Mouse (Mus musculus): ENCODE results near the gene Agbl1. TPM values are rescaled to one million over a fixed set of nuclear protein-coding genes. Genes with fewer than 3 reads are reported as not detected.
A peak's percentile ranks its signal among the peaks of the same experiment; 100 is the strongest.

Agbl1 gene
- polyA plus RNA-seq, 1 experiment from 2014 or later = 0.16 TPM

DNA sequence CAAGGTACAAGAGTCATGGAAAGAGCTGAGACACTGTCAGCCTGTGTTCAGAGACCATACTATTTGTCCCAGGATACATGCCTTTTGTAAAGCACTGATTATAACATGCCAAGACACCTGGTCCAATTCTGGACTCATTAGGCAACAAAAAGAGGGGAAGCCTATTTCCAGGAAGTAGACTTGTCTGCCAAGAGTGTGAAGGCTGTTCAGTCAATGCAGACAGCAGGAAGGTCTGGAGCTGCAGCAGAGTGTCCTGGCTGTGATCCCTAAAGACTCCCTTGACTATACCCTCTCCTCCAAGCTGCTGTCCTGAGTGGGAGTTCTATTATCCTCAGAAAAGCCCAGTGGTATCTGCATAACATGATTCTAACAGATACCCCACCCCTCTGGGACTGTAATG, 689.2 kb downstream of the Agbl1 start:
- Histone ChIP-seq H3K27me3 (replicated peaks; ENCODE audit: control insufficient read depth, insufficient read depth, low read length) (no peaks in the 10 kb centered on the region), H3K4me3 (ENCODE audit: low read length) (no peak overlapping the region), H3K9ac (ENCODE audit: low read depth, low read length) (no peak overlapping the region), H3K4me1 (ENCODE audit: control insufficient read depth, insufficient read depth, low read depth, low read length) (no peaks in the 10 kb centered on the region), H3K36me3 (ENCODE audit: control insufficient read depth, insufficient read depth, low read length) (no peaks in the 10 kb centered on the region), H3K27ac (ENCODE audit: low read depth, low read length) (no peak overlapping the region), H3K9me3 (ENCODE audit: control insufficient read depth, low read length) (no peaks in the 10 kb centered on the region), H3K4me2 (ENCODE audit: low read length) (no peak overlapping the region)
- ATAC-seq = no peak

- no peaks in the 10 kb centered on the region for H3K27me3 ChIP-seq (replicated peaks; ENCODE audit: control insufficient read depth, insufficient read depth, low read length)
- H3K4me2 ChIP-seq (ENCODE audit: low read length) = no peak overlapping the region
- H3K9me3 ChIP-seq (ENCODE audit: control insufficient read depth, low read length) = no peaks in the 10 kb centered on the region
- H3K27ac ChIP-seq (ENCODE audit: low read depth, low read length) = no peak overlapping the region
- no peak overlapping the region for H3K4me3 ChIP-seq (ENCODE audit: low read length)
- H3K9ac ChIP-seq (ENCODE audit: low read depth, low read length) = no peak overlapping the region
- H3K4me1 ChIP-seq (ENCODE audit: control insufficient read depth, insufficient read depth, low read depth, low read length) = no peaks in the 10 kb centered on the region
- WGBS = 57% methylated on average over 2 of the region's 2 CpGs
- no peaks in the 10 kb centered on the region for H3K36me3 ChIP-seq (ENCODE audit: control insufficient read depth, insufficient read depth, low read length)
- ATAC-seq = no peak
Measured at GRCm38 (mm10) chr7:76921671-76922070, 692.0 kb downstream of the Agbl1 start.

GRCm38 (mm10) chr7:76935219-76935618, 705.5 kb downstream of the Agbl1 start:
- Histone ChIP-seq H3K4me1 (ENCODE audit: control insufficient read depth, insufficient read depth, low read depth, low read length) (no peaks in the 10 kb centered on the region), H3K4me2 (ENCODE audit: low read length) (no peak overlapping the region), H3K27me3 (replicated peaks; ENCODE audit: control insufficient read depth, insufficient read depth, low read length) (no peaks in the 10 kb centered on the region), H3K36me3 (ENCODE audit: control insufficient read depth, insufficient read depth, low read length) (no peaks in the 10 kb centered on the region), H3K4me3 (ENCODE audit: low read length) (no peak overlapping the region), H3K9me3 (ENCODE audit: control insufficient read depth, low read length) (no peaks in the 10 kb centered on the region), H3K27ac (ENCODE audit: low read depth, low read length) (no peak overlapping the region), H3K9ac (ENCODE audit: low read depth, low read length) (no peak overlapping the region)
- ATAC-seq = no peak

GRCm38 (mm10) chr7:76941531-76941930, 711.8 kb downstream of the Agbl1 start:
- no peak overlapping the region for H3K4me2 ChIP-seq (ENCODE audit: low read length)
- no peaks in the 10 kb centered on the region for H3K9me3 ChIP-seq (ENCODE audit: control insufficient read depth, low read length)
- no peak overlapping the region for H3K9ac ChIP-seq (ENCODE audit: low read depth, low read length)
- H3K27me3 ChIP-seq (replicated peaks; ENCODE audit: control insufficient read depth, insufficient read depth, low read length) = no peaks in the 10 kb centered on the region
- no peaks in the 10 kb centered on the region for H3K36me3 ChIP-seq (ENCODE audit: control insufficient read depth, insufficient read depth, low read length)
- H3K27ac ChIP-seq (ENCODE audit: low read depth, low read length) = no peak overlapping the region
- no peak overlapping the region for H3K4me3 ChIP-seq (ENCODE audit: low read length)
- H3K4me1 ChIP-seq (ENCODE audit: control insufficient read depth, insufficient read depth, low read depth, low read length) = no peaks in the 10 kb centered on the region
- ATAC-seq = no peak

- Histone ChIP-seq H3K9me3 (ENCODE audit: control insufficient read depth, low read length) (no peaks in the 10 kb centered on the region), H3K9ac (ENCODE audit: low read depth, low read length) (no peak overlapping the region), H3K4me1 (ENCODE audit: control insufficient read depth, insufficient read depth, low read depth, low read length) (no peaks in the 10 kb centered on the region), H3K27me3 (replicated peaks; ENCODE audit: control insufficient read depth, insufficient read depth, low read length) (no peaks in the 10 kb centered on the region), H3K27ac (ENCODE audit: low read depth, low read length) (no peak overlapping the region), H3K36me3 (ENCODE audit: control insufficient read depth, insufficient read depth, low read length) (no peaks in the 10 kb centered on the region), H3K4me3 (ENCODE audit: low read length) (no peak overlapping the region), H3K4me2 (ENCODE audit: low read length) (no peak overlapping the region)
- ATAC-seq = peak; percentile 65; the same call in 1 of the 2 replicates
- 18% methylated on average over 3 of the region's 3 CpGs for WGBS
Measured at GRCm38 (mm10) chr7:76971334-76971733, 741.6 kb downstream of the Agbl1 start.

DNA sequence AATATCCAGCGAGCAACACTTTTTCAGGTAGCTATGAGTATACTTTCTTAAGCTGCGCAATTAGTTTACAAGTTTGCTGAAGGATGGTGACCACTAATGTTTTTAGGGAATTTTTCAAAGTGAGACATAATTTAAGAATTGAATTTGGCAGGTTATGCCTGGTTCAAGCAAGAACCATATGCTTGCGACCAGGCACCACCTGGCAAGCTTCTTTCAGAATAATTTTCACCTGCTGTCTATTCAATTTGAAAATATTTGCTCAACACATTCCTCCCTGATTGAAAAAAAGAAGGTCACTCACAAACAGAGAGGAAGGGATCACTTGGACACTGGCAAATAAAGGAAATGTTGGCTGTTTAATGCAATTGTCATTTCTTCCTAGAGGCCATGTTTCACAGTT, 779.9 kb downstream of the Agbl1 start:
- no peaks in the 10 kb centered on the region for H3K4me1 ChIP-seq (ENCODE audit: control insufficient read depth, insufficient read depth, low read depth, low read length)
- no peak overlapping the region for H3K27ac ChIP-seq (ENCODE audit: low read depth, low read length)
- H3K4me2 ChIP-seq (ENCODE audit: low read length) = no peak overlapping the region
- ATAC-seq = no peak
- H3K9ac ChIP-seq (ENCODE audit: low read depth, low read length) = no peak overlapping the region
- no peaks in the 10 kb centered on the region for H3K9me3 ChIP-seq (ENCODE audit: control insufficient read depth, low read length)
- H3K4me3 ChIP-seq (ENCODE audit: low read length) = no peak overlapping the region
- 86% methylated on average over 3 of the region's 3 CpGs for WGBS
- no peaks in the 10 kb centered on the region for H3K36me3 ChIP-seq (ENCODE audit: control insufficient read depth, insufficient read depth, low read length)
- no peaks in the 10 kb centered on the region for H3K27me3 ChIP-seq (replicated peaks; ENCODE audit: control insufficient read depth, insufficient read depth, low read length)

GRCm38 (mm10) chr7:77029019-77029418, 799.3 kb downstream of the Agbl1 start:
- no peaks in the 10 kb centered on the region for H3K4me1 ChIP-seq (ENCODE audit: control insufficient read depth, insufficient read depth, low read depth, low read length)
- no peaks in the 10 kb centered on the region for H3K27me3 ChIP-seq (replicated peaks; ENCODE audit: control insufficient read depth, insufficient read depth, low read length)
- H3K27ac ChIP-seq (ENCODE audit: low read depth, low read length) = no peak overlapping the region
- H3K9me3 ChIP-seq (ENCODE audit: control insufficient read depth, low read length) = no peaks in the 10 kb centered on the region
- no peak overlapping the region for H3K9ac ChIP-seq (ENCODE audit: low read depth, low read length)
- H3K4me3 ChIP-seq (ENCODE audit: low read length) = no peak overlapping the region
- ATAC-seq = no peak
- no peak overlapping the region for H3K4me2 ChIP-seq (ENCODE audit: low read length)
- no peaks in the 10 kb centered on the region for H3K36me3 ChIP-seq (ENCODE audit: control insufficient read depth, insufficient read depth, low read length)

DNA sequence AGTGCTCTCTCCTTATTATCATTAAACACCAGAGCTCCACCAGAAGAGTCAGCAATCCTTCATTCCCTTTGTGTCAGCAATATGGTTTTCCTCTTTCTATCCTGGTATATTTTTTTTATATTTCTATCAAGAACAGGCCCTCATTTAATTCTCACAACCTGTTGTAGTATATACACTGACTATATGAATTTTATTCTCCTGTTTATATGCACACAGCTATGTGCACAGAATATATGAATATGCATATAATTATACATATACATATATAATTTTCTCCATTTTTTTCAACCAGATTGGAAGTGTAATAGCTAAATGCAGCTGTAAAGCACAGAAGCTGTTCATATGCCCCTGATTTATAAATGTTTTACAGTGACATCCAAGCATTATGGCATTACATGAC, 846.3 kb downstream of the Agbl1 start:
- no peak for ATAC-seq
- Histone ChIP-seq H3K27me3 (replicated peaks; ENCODE audit: control insufficient read depth, insufficient read depth, low read length) (no peaks in the 10 kb centered on the region), H3K27ac (ENCODE audit: low read depth, low read length) (no peak overlapping the region), H3K4me3 (ENCODE audit: low read length) (no peak overlapping the region), H3K36me3 (ENCODE audit: control insufficient read depth, insufficient read depth, low read length) (no peaks in the 10 kb centered on the region), H3K9ac (ENCODE audit: low read depth, low read length) (no peak overlapping the region), H3K4me1 (ENCODE audit: control insufficient read depth, insufficient read depth, low read depth, low read length) (no peaks in the 10 kb centered on the region), H3K9me3 (ENCODE audit: control insufficient read depth, low read length) (no peaks in the 10 kb centered on the region), H3K4me2 (ENCODE audit: low read length) (no peak overlapping the region)

- Histone ChIP-seq H3K27me3 (replicated peaks; ENCODE audit: control insufficient read depth, insufficient read depth, low read length) (no peaks in the 10 kb centered on the region), H3K4me1 (ENCODE audit: control insufficient read depth, insufficient read depth, low read depth, low read length) (no peaks in the 10 kb centered on the region), H3K9me3 (ENCODE audit: control insufficient read depth, low read length) (no peaks in the 10 kb centered on the region), H3K27ac (ENCODE audit: low read depth, low read length) (no peak overlapping the region), H3K4me3 (ENCODE audit: low read length) (no peak overlapping the region), H3K9ac (ENCODE audit: low read depth, low read length) (no peak overlapping the region), H3K36me3 (ENCODE audit: control insufficient read depth, insufficient read depth, low read length) (no peaks in the 10 kb centered on the region), H3K4me2 (ENCODE audit: low read length) (no peak overlapping the region)
- 57% methylated on average over 1 of the region's 1 CpGs for WGBS
- ATAC-seq = no peak
Measured at GRCm38 (mm10) chr7:77087266-77087665, 857.6 kb downstream of the Agbl1 start.

- no peak overlapping the region for H3K4me3 ChIP-seq (ENCODE audit: low read length)
- H3K9ac ChIP-seq (ENCODE audit: low read depth, low read length) = no peak overlapping the region
- H3K9me3 ChIP-seq (ENCODE audit: control insufficient read depth, low read length) = no peaks in the 10 kb centered on the region
- 85% methylated on average over 2 of the region's 2 CpGs for WGBS
- H3K4me2 ChIP-seq (ENCODE audit: low read length) = no peak overlapping the region
- no peaks in the 10 kb centered on the region for H3K36me3 ChIP-seq (ENCODE audit: control insufficient read depth, insufficient read depth, low read length)
- no peak overlapping the region for H3K27ac ChIP-seq (ENCODE audit: low read depth, low read length)
- no peak for ATAC-seq
- H3K4me1 ChIP-seq (ENCODE audit: control insufficient read depth, insufficient read depth, low read depth, low read length) = no peaks in the 10 kb centered on the region
- H3K27me3 ChIP-seq (replicated peaks; ENCODE audit: control insufficient read depth, insufficient read depth, low read length) = no peaks in the 10 kb centered on the region
Measured at GRCm38 (mm10) chr7:77095153-77095552, 865.5 kb downstream of the Agbl1 start.

Measured in hindbrain, embryonic 16.5 days (tissue).